8 mouse cellular contexts compared by ENCODE assay signal in the genomic region with DNA sequence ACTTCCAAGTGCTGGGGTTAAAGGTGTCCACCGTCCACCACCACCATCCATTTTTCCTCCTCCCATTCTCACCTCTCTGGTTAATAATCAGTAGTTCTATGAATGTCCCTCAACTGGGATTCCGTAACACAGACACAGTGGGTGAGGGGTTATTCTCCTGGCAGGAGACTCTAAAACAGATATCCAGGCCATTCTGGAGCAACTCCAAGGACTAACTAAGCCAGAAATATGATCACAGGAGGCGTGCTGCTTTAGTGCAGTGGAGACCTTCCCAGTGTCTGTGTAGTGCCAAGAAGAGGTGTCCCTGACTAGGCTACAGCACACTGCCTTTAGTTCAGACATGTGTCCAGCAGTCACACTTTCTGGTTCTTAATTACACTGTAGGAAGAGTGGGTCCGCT. TPM values are rescaled to one million over a fixed set of nuclear protein-coding genes. Genes with fewer than 3 reads are reported as not detected.
DNase-seq lines count a peak whose midpoint lies in the region; ATAC-seq lines count a peak whose summit lies in the region.
"Had no signal": no experiment of that assay in that cellular context is flagged by ENCODE, and none has a peak within 500 bp of the region (broad histone marks: within the 10 kb centered on the region; RNA-seq: fewer than 3 reads in every experiment).

No protein-coding gene starts in this region.

- no peak overlapping the region for H3K9ac ChIP-seq in midbrain, embryonic 14.5 days (replicated peaks; ENCODE audit: low read length)
- H3K9ac ChIP-seq in forebrain, embryonic 12.5 days: no peak overlapping the region
- no peak overlapping the region for H3K9ac ChIP-seq in midbrain, embryonic 15.5 days

- H3K27me3 ChIP-seq in midbrain, embryonic 10.5 days (ENCODE audit: low read depth, poor library complexity, severe bottlenecking): no peaks in the 10 kb centered on the region
- no peaks in the 10 kb centered on the region for H3K27me3 ChIP-seq in midbrain, embryonic 14.5 days (ENCODE audit: control insufficient read depth, insufficient read depth, low read length)
- H3K27me3 ChIP-seq in forebrain, embryonic 12.5 days: no peaks in the 10 kb centered on the region
- H3K27me3 ChIP-seq in midbrain, embryonic 15.5 days (replicated peaks): no peaks in the 10 kb centered on the region

- intact Hi-C loops in heart, postnatal 10 days (cut with DNase I): no loop called here

- no peak for DNase-seq in midbrain, embryonic 10.5 days (ENCODE audit: low spot score)
- DNase-seq in midbrain, embryonic 14.5 days: no peak
- peak; percentile 88 to 89 for DNase-seq in heart, postnatal 10 days
- DNase-seq in layer of hippocampus, adult 11-12 months (ENCODE audit: low spot score): no peak

- H3K4me3 ChIP-seq in midbrain, embryonic 10.5 days: no peak overlapping the region
- no peak overlapping the region for H3K4me3 ChIP-seq in midbrain, embryonic 14.5 days (replicated peaks; ENCODE audit: low read depth, low read length)
- H3K4me3 ChIP-seq in forebrain, embryonic 12.5 days (replicated peaks): no peak overlapping the region
- H3K4me3 ChIP-seq in midbrain, embryonic 15.5 days: no peak overlapping the region
- H3K4me3 ChIP-seq: megakaryocyte, embryonic 14.5 days had no signal

- 77% methylated on average over 4 of the region's 4 CpGs for WGBS in midbrain, embryonic 10.5 days
- 83% methylated on average over 4 of the region's 4 CpGs for WGBS in midbrain, embryonic 14.5 days
- WGBS in forebrain, embryonic 12.5 days: 78% methylated on average over 4 of the region's 4 CpGs
- WGBS in midbrain, embryonic 15.5 days: 74% methylated on average over 4 of the region's 4 CpGs

- H3K9me3 ChIP-seq in midbrain, embryonic 10.5 days (replicated peaks): no peaks in the 10 kb centered on the region
- H3K9me3 ChIP-seq in midbrain, embryonic 14.5 days (ENCODE audit: control insufficient read depth, low read length): no peaks in the 10 kb centered on the region
- no peaks in the 10 kb centered on the region for H3K9me3 ChIP-seq in forebrain, embryonic 12.5 days
- H3K9me3 ChIP-seq in midbrain, embryonic 15.5 days: no peaks in the 10 kb centered on the region
- H3K9me3 ChIP-seq: megakaryocyte, embryonic 14.5 days had no signal

- ATAC-seq in midbrain, embryonic 14.5 days (ENCODE audit: low FRiP score, low TSS enrichment): no peak
- ATAC-seq in forebrain, embryonic 12.5 days (ENCODE audit: low FRiP score): no peak
- ATAC-seq in midbrain, embryonic 15.5 days (replicated peaks): no peak
- ATAC-seq in monocyte, adult 5-6 weeks (replicated peaks; ENCODE audit: insufficient number of reproducible peaks, low FRiP score, low TSS enrichment, poor library complexity, severe bottlenecking): no peak

- no peak overlapping the region for H3K4me2 ChIP-seq in midbrain, embryonic 14.5 days (ENCODE audit: low read length)
- H3K4me2 ChIP-seq in forebrain, embryonic 12.5 days: no peak overlapping the region
- no peak overlapping the region for H3K4me2 ChIP-seq in midbrain, embryonic 15.5 days

- peak overlapping the region; percentile 74; the same call in 1 of the 2 replicates for H3K27ac ChIP-seq in midbrain, embryonic 10.5 days (replicated peaks)
- no peak overlapping the region for H3K27ac ChIP-seq in midbrain, embryonic 14.5 days (replicated peaks; ENCODE audit: low read depth, low read length)
- H3K27ac ChIP-seq in forebrain, embryonic 12.5 days: peak overlapping the region; percentile 16
- peak overlapping the region; percentile 50; the same call in 1 of the 2 replicates for H3K27ac ChIP-seq in midbrain, embryonic 15.5 days

- H3K36me3 ChIP-seq in midbrain, embryonic 10.5 days: no peaks in the 10 kb centered on the region
- no peaks in the 10 kb centered on the region for H3K36me3 ChIP-seq in midbrain, embryonic 14.5 days (ENCODE audit: control insufficient read depth, insufficient read depth, low read length)
- no peaks in the 10 kb centered on the region for H3K36me3 ChIP-seq in forebrain, embryonic 12.5 days (replicated peaks)
- H3K36me3 ChIP-seq in midbrain, embryonic 15.5 days (replicated peaks): no peaks in the 10 kb centered on the region

- H3K4me1 ChIP-seq in midbrain, embryonic 10.5 days: peaks cover 41% of the 10 kb centered on the region
- H3K4me1 ChIP-seq in midbrain, embryonic 14.5 days (ENCODE audit: control insufficient read depth, insufficient read depth, low read length): 0 out of 2 replicates have a peak, but pooled peaks cover 7% of the 10 kb centered on the region
- H3K4me1 ChIP-seq in forebrain, embryonic 12.5 days: peaks cover 21% of the 10 kb centered on the region
- peaks cover 15% of the 10 kb centered on the region for H3K4me1 ChIP-seq in midbrain, embryonic 15.5 days

RNA-seq across cellular contexts. Expression of a gene that starts 53.1 kb away (rescaled TPM):
- 9.0 and 13.6 TPM in 2 replicates for polyA plus RNA-seq in midbrain, embryonic 10.5 days (2016; fragmentation: Nextera tagmentation; extraction: Ambion mirVana)
- 19.2 and 19.3 TPM in 2 replicates for polyA plus RNA-seq in midbrain, embryonic 14.5 days (2014; fragmentation: Nextera tagmentation; extraction: Ambion mirVana)
- polyA plus RNA-seq in forebrain, embryonic 12.5 days (2016; fragmentation: Nextera tagmentation; extraction: Ambion mirVana): 15.7 and 23.1 TPM in 2 replicates
- 10 to 100 TPM; 83.0 to 85.0 TPM for total RNA-seq in heart, postnatal 10 days (2021)
- polyA plus RNA-seq in midbrain, embryonic 15.5 days (2015; fragmentation: Nextera tagmentation; extraction: Ambion mirVana): 24.1 and 24.6 TPM in 2 replicates
- total RNA-seq in monocyte, adult 5-6 weeks (2017): 77.9 to 109 TPM (median 85.1 TPM) in 3 replicates

Comparison
In these comparisons a context has a peak if more than half of its experiments do, and no peak if none do; other contexts are left out.
1. DNase-seq: peak in heart, postnatal 10 days (2 of 2); none in midbrain, embryonic 10.5 days (single experiment), midbrain, embryonic 14.5 days (single experiment) and layer of hippocampus, adult 11-12 months (single experiment).